Mouse (Mus musculus) frontal cortex, postnatal 14 days (tissue): Measurements from ENCODE around the gene Ctdspl2.
"Not testable (repeated sequence)": the region's sequence is repeated elsewhere in the genome, so short reads cannot be mapped to it uniquely, and the experiment has no call there.

ENCODE experiments used
- DNase-seq, 2 experiments: peaks; one replicate each; pipeline ENCODE4 v3.0.0; 2022; ENCODE audit warnings: low spot score in 2 of 2

The Ctdspl2 gene

GRCm38 (mm10) chr2:121955765-121956223, at the start of gene Ctdspl2, which contains the start of gene Mageb3:
Gene Ctdspl2, plus strand, starts transcription at chr2:121956001.
Gene Mageb3, minus strand, starts transcription at chr2:121956092.
- DNase-seq = peak; percentile 90 to 91

- no peak for DNase-seq
Measured at GRCm38 (mm10) chr2:121909975-121910374, 45.8 kb upstream of the Ctdspl2 start.

GRCm38 (mm10) chr2:121916047-121916970, 39.5 kb upstream of the Ctdspl2 start:
- no peak for DNase-seq

- DNase-seq = not testable (repeated sequence)
Measured at GRCm38 (mm10) chr2:121937624-121938023, 18.2 kb upstream of the Ctdspl2 start.

GRCm38 (mm10) chr2:121943364-121943763, 12.4 kb upstream of the Ctdspl2 start:
- no peak for DNase-seq

GRCm38 (mm10) chr2:121954971-121955656, 687 bp upstream of the Ctdspl2 start:
- no peak for DNase-seq

- DNase-seq = peak; percentile 90 to 91
Measured at GRCm38 (mm10) chr2:121956224-121957018, 620 bp downstream of the Ctdspl2 start.

- no peak for DNase-seq
Measured at GRCm38 (mm10) chr2:121957216-121957792, 1.5 kb downstream of the Ctdspl2 start.

GRCm38 (mm10) chr2:121995738-121996137, 39.9 kb downstream of the Ctdspl2 start:
- no peak for DNase-seq

- no peak for DNase-seq
Measured at GRCm38 (mm10) chr2:122008832-122009231, 53.0 kb downstream of the Ctdspl2 start.

GRCm38 (mm10) chr2:122011441-122011840, 55.6 kb downstream of the Ctdspl2 start:
- no peak for DNase-seq

GRCm38 (mm10) chr2:122018705-122019104, 62.9 kb downstream of the Ctdspl2 start:
- no peak for DNase-seq

GRCm38 (mm10) chr2:122022284-122022683, 66.5 kb downstream of the Ctdspl2 start:
- no peak for DNase-seq

- not testable (repeated sequence) for DNase-seq
Measured at GRCm38 (mm10) chr2:122027091-122027490, 71.3 kb downstream of the Ctdspl2 start.

- peak; percentile 75 to 76 for DNase-seq
Measured at GRCm38 (mm10) chr2:122027862-122028755, 72.3 kb downstream of the Ctdspl2 start, which contains the start of gene Eif3j1. Gene Eif3j1, plus strand, starts transcription at chr2:122028546.

GRCm38 (mm10) chr2:122028756-122029700, 73.2 kb downstream of the Ctdspl2 start:
- peak; percentile 32 to 36 for DNase-seq

- DNase-seq = no peak
Measured at GRCm38 (mm10) chr2:122031970-122032369, 76.2 kb downstream of the Ctdspl2 start.

- DNase-seq = no peak
Measured at GRCm38 (mm10) chr2:122036064-122036463, 80.3 kb downstream of the Ctdspl2 start.

GRCm38 (mm10) chr2:122043926-122044325, 88.1 kb downstream of the Ctdspl2 start:
- DNase-seq = no peak
